Mouse (Mus musculus) kidney, postnatal 36 days (tissue): Measurements from ENCODE around the gene Tubg2.

ENCODE experiments used
- DNase-seq, 2 experiments: peaks; one replicate each; pipeline ENCODE4 v3.0.0; 2021 to 2022; ENCODE audit warnings: mixed read lengths in 2 of 2

The Tubg2 gene

DNA sequence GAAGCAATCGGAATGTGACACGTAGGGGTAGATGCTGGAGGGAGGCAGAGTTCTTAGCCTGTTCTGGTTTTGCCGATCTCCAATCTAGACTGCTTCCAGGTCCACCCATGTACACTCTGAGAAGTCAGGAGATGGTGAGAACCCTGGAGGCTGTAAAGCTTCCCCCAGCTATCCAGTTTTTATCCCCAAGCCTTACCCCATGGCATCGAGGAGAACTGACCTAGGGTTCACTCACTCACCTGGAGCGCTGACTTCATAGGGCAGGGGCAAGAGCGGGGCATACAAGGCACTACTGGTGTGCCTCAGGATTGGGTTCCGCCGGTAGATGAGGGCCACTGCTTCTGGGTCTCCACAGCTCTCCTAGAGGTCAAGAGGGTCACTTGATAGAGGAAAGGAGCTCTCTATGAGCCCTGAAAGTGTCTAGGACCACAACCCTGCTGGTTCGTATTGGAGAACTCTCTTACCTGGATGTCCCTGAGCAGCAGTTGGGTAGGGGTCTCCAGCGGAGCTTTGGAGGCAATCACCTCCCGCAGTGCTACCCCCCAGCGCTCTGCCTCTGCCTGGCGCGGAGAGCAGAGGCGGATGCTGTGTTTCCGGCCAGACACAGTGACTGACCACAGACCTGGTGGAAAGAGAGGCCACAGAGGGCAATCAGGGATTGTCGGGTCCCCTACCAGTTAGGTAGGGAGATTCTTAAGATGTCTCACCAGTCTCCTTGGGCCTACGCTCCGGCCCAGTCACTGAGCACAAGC is 11.7 kb downstream of the Tubg2 start:
- DNase-seq: no peak

- DNase-seq: no peak
These were observed 12.2 kb downstream of the Tubg2 start for GRCm38 (mm10) chr11:101167963-101168300.

GRCm38 (mm10) chr11:101168301-101168980 is 12.7 kb downstream of the Tubg2 start:
- peak; percentile 60 to 77 for DNase-seq

GRCm38 (mm10) chr11:101169301-101170107 is 13.8 kb downstream of the Tubg2 start:
- no peak for DNase-seq

DNA sequence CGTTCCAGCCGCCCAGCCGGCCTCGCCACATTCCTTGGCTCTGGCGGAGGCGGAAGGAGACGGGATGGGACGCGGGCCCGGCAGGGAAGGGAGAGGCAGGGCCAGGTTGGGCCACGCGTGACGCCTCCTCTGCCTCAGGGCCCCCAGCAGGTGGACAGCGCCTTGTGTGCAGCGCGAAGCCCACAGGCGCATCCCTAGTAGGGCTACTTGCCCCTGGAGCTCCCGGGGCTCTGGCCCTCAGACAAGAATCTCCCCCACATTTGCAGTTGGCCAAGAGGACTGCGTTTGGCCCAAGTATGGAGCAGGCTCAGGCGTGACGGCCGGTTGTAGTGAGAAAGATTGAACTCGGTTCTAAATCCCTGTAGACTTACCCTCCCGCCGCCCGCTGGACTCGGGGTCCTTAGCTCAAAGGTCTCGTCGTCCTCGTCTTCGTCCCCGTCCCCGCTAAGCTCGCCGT is 14.7 kb downstream of the Tubg2 start, which contains the start of gene Cntnap1:
TSS of gene Cntnap1 (plus strand) at position 170 of the 457 bp plus-strand sequence.
- DNase-seq: peak; percentile 63 to 76

GRCm38 (mm10) chr11:101170811-101171610 is 15.3 kb downstream of the Tubg2 start, which contains the start of gene Plekhh3:
Gene Plekhh3, minus strand, starts transcription at chr11:101171351.
- peak; percentile 94 to 99 for DNase-seq

GRCm38 (mm10) chr11:101171721-101172433 is 16.2 kb downstream of the Tubg2 start:
- peak; percentile 72 to 81 for DNase-seq

- no peak for DNase-seq
These were observed 16.7 kb downstream of the Tubg2 start for GRCm38 (mm10) chr11:101172434-101172815.

DNA sequence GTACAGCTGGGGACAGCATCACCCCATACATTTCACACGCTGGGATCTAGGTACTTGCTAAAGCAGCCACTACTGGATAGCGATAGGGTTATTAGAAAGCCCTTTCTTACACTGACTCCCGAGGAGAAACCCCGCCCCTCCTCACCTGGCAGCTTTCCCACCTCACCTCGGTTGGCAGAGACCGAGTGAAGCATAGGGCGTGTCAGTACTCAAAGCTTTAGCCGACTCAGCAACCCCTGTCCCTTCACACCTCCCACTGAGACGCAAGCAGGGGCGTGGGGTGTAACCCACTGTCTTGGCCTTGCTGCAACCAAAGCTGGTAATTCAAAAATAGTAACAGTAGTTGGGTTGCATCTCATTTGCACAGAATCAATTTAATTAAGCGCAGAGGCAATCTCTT is 17.4 kb downstream of the Tubg2 start:
- DNase-seq: peak; percentile 86 to 91

- peak; percentile 86 to 89 for DNase-seq
These were observed 18.1 kb downstream of the Tubg2 start for GRCm38 (mm10) chr11:101173631-101174388.

- peak in 1 of 2 experiments; percentile 59 for DNase-seq
These were observed 18.7 kb downstream of the Tubg2 start for GRCm38 (mm10) chr11:101174389-101174745.

- DNase-seq: peak in 1 of 2 experiments; percentile 49
These were observed 19.3 kb downstream of the Tubg2 start, which contains the start of gene Ccr10 for GRCm38 (mm10) chr11:101174851-101175628. Gene Ccr10, minus strand, starts transcription at chr11:101175443.

DNA sequence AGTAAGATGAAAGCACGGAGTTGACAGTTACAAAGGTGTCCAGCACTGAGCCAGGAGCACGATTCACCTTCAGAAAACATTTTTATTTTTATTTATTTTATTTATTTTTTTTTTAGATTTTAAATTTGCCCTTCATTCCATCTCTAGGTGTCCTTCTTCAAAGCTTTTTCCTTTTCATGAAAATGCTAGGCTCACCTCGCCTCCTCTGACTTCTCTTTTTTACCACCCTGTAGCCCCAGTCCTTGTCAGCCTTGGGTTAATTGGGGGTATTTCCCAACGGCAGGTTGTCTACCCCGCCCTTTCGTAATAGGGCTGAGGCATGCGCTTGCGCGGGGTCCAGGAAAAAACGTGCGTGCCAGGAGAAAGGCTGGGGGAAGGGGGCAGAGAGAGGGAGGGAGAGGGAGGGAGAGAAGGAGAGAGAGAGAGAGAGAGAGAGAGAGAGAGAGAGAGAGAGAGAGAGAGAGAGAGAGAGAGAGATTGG is 20.0 kb downstream of the Tubg2 start:
- no peak for DNase-seq

DNA sequence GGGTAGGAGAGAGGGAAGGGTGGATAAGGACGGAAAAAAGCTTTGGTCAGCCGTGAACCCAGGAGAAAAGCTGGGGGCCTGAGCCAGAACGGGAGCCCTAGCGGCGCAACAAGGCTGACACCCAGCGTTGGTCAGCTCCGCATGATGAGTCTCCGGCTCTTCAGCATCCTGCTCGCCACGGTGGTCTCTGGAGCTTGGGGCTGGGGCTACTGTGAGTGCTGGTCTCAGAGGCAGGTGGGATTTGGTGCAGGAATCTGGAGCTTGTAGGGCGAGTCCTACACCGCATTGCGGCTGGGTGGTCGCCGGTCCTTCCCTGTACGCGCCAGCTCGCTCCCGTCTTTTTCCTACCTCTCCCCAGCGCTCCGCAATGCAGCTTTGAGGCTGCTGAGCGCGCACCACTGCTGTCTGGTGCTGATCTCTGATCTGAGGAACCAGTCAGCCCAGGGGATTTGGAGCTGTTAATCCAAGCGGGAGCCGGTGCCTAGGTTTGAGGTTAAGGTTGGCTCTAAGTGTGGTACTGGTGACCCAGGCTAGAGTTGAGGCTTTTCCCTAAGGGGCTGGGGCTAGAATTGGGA is 20.5 kb downstream of the Tubg2 start:
- peak in 1 of 2 experiments; percentile 68 for DNase-seq

DNA sequence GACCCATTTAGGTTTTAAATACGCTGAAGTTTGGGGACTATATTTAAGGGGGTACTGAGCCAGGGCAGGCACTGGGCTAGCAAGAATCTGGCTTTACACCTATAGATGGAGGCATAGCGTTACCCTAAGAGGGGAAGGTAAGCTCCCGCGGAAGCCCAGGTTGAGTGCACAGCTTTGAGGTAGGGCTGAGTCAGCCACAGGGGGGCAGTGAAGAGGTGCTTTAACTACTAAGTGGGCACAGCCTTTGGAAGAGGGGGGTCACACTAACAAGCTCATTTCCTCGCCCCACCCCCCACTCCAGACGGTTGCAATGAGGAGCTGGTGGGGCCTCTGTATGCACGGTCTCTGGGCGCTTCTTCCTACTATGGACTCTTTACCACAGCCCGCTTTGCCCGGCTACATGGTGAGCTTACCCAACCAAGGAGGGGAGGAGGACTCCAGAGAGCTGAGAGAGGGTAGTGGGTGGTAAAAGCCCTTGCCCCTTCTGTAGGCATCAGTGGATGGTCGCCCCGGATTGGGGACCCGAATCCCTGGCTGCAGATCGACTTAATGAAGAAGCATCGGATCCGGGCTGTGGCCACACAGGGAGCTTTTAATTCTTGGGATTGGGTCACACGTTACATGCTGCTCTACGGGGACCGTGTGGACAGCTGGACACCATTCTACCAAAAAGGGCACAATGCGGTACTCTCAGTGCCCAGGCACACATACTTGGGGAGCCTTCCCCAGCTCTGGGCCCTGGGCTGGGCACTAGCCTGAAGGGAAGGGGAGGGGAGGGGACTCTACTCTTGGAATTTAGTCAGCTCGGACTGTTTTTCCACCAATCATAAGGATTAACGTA is 21.4 kb downstream of the Tubg2 start:
- peak; percentile 51 to 85 for DNase-seq

GRCm38 (mm10) chr11:101178061-101179058 is 22.7 kb downstream of the Tubg2 start:
- DNase-seq: no peak

- no peak for DNase-seq
These were observed 23.6 kb downstream of the Tubg2 start for GRCm38 (mm10) chr11:101179306-101179705.
